Mouse (Mus musculus) thymus, postnatal 0 days (tissue): ENCODE data around the gene Maob. TPM values are rescaled to one million over a fixed set of nuclear protein-coding genes. Genes with fewer than 3 reads are reported as not detected.

Experiments
- DNase-seq: peaks from one replicate; pipeline ENCODE4 v3.0.0-alpha.2; 2015; ENCODE audit warnings: low spot score
- polyA plus RNA-seq: library from polyadenylated mRNA; unstranded; fragments of >200 nt; fragmentation: Nextera tagmentation; extraction: Ambion mirVana; gene quantifications from 2 replicates; pipeline ENCODE4 v1.2.1, GENCODE M21; 2015

Maob gene
- polyA plus RNA-seq, result 0.37 and 0.62 TPM in 2 replicates

GRCm38 (mm10) chrX:16817261-16817769 is at the start of gene Maob:
Gene Maob (minus strand): TSS chrX:16817366.
- no peak for DNase-seq

GRCm38 (mm10) chrX:16860244-16860643 is 43.1 kb upstream of the Maob start:
- DNase-seq, result no peak

- no peak for DNase-seq
These were observed 28.9 kb upstream of the Maob start for GRCm38 (mm10) chrX:16846034-16846433.

GRCm38 (mm10) chrX:16841443-16841842 is 24.3 kb upstream of the Maob start:
- DNase-seq, result no peak

GRCm38 (mm10) chrX:16837293-16837692 is 20.1 kb upstream of the Maob start:
- DNase-seq, result no peak

- no peak for DNase-seq
These were observed 19.4 kb upstream of the Maob start for GRCm38 (mm10) chrX:16836488-16837082.

- no peak for DNase-seq
These were observed 8.9 kb upstream of the Maob start for GRCm38 (mm10) chrX:16826028-16826427.

GRCm38 (mm10) chrX:16815965-16816364 is 1.2 kb downstream of the Maob start:
- DNase-seq, result no peak

- DNase-seq, result no peak
These were observed 5.1 kb downstream of the Maob start for GRCm38 (mm10) chrX:16812080-16812479.

GRCm38 (mm10) chrX:16767453-16767852 is 49.7 kb downstream of the Maob start:
- no peak for DNase-seq

GRCm38 (mm10) chrX:16766156-16766555 is 51.0 kb downstream of the Maob start:
- DNase-seq, result no peak

GRCm38 (mm10) chrX:16761430-16761829 is 55.7 kb downstream of the Maob start:
- no peak for DNase-seq

- no peak for DNase-seq
These were observed 62.4 kb downstream of the Maob start for GRCm38 (mm10) chrX:16754761-16755160.

- no peak for DNase-seq
These were observed 68.2 kb downstream of the Maob start for GRCm38 (mm10) chrX:16748932-16749331.

GRCm38 (mm10) chrX:16714033-16714432 is 103.1 kb downstream of the Maob start:
- DNase-seq, result no peak

- no peak for DNase-seq
These were observed 111.1 kb downstream of the Maob start for GRCm38 (mm10) chrX:16706094-16706493.

Other genes starting within 250 kb of the Maob start
- 4.6 TPM in 2 replicates for gene Maoa, start 197.7 kb downstream of the Maob start, polyA plus RNA-seq
- gene Ndp, start 94.4 kb upstream of the Maob start, polyA plus RNA-seq, result 0.07 TPM in 1 of 2 replicates, not detected in the other